Mouse (Mus musculus) MEL (cell line): ENCODE measurements at regions not wholly inside any gene's neighbourhood (a gene's known extent, or its start where the extent isn't known, plus 50 kb on each side); places are given as distances from the start of the nearest gene placed in this dataset.

Experiments
- DNase-seq: peaks from one replicate; pipeline ENCODE4 v3.0.0; 2011; ENCODE audit warnings: low read depth, low spot score
- H3K27ac ChIP-seq: 2 replicates; pipeline ENCODE4 v1.5.1; 2012; ENCODE audit warnings: low read depth, mild to moderate bottlenecking, control low read depth, low read length, moderate library complexity; ENCODE audit not compliant: control insufficient read depth
- H3K27me3 ChIP-seq, 2 experiments: fragments of 150-350 bp in 1 of 2; sonication (generic) in 1 of 2; 2 replicates each; pipeline ENCODE4 v1.6.1; 2012; ENCODE audit warnings: low read length in 2 of 2, mild to moderate bottlenecking in 2 of 2, improper control_type of control experiment in 1 of 2, moderate library complexity in 1 of 2; ENCODE audit not compliant: insufficient read depth in 2 of 2, control insufficient read depth in 1 of 2
- H3K36me3 ChIP-seq, 2 experiments: 2 replicates each; pipeline ENCODE4 v1.6.1; 2012 to 2014; ENCODE audit warnings: low read length in 2 of 2, improper control_type of control experiment in 1 of 2, inconsistent platforms in 1 of 2, mild to moderate bottlenecking in 1 of 2; ENCODE audit not compliant: insufficient read depth in 2 of 2, control insufficient read depth in 1 of 2
- H3K4me1 ChIP-seq, 2 experiments: fragments of 150-350 bp in 1 of 2; sonication (generic) in 1 of 2; 2 replicates each; pipeline ENCODE4 v1.6.1; 2012; ENCODE audit warnings: low read length in 2 of 2, improper control_type of control experiment in 1 of 2, mild to moderate bottlenecking in 1 of 2; ENCODE audit not compliant: insufficient read depth in 2 of 2, control insufficient read depth in 1 of 2
- H3K4me3 ChIP-seq, 2 experiments: fragments of 150-350 bp in 1 of 2; sonication (generic) in 1 of 2; 2 replicates each; pipeline ENCODE4 v1.5.1; 2012; ENCODE audit warnings: low read depth in 2 of 2, low read length in 2 of 2, mild to moderate bottlenecking in 2 of 2, moderate library complexity in 2 of 2, control low read depth in 1 of 2, improper control_type of control experiment in 1 of 2; ENCODE audit not compliant: control insufficient read depth in 1 of 2, insufficient read depth in 1 of 2
- H3K79me2 ChIP-seq: 2 replicates; pipeline ENCODE4 v1.6.1; 2012; ENCODE audit warnings: mild to moderate bottlenecking, low read length, moderate library complexity; ENCODE audit not compliant: control insufficient read depth, poor library complexity, insufficient read depth
- H3K9ac ChIP-seq: 2 replicates; pipeline ENCODE4 v1.6.1; 2012; ENCODE audit warnings: low read depth, mild to moderate bottlenecking, control low read depth, low read length, moderate library complexity; ENCODE audit not compliant: control insufficient read depth, poor library complexity, severe bottlenecking
- H3K9me3 ChIP-seq: fragments of 150-350 bp; sonication (generic); replicated peaks from 2 replicates; pipeline ENCODE4 v1.6.1; 2012; ENCODE audit warnings: mild to moderate bottlenecking, low read length, improper control_type of control experiment, moderate library complexity; ENCODE audit not compliant: insufficient read depth
- BHLHE40 ChIP-seq: IDR thresholded peaks from 2 replicates; pipeline ENCODE4 v1.6.1; 2012; ENCODE audit warnings: low read depth, mild to moderate bottlenecking, inconsistent platforms, low read length, improper control_type of control experiment, borderline replicate concordance
- CHD1 ChIP-seq: IDR thresholded peaks from 2 replicates; pipeline ENCODE4 v1.6.1; 2012; ENCODE audit warnings: low read depth, mild to moderate bottlenecking, inconsistent platforms, low read length, improper control_type of control experiment
- CHD2 ChIP-seq: IDR thresholded peaks from 2 replicates; pipeline ENCODE4 v1.6.1; 2011; ENCODE audit warnings: low read length, improper control_type of control experiment
- CTCF ChIP-seq, 3 experiments: IDR thresholded peaks in 2 of 3; conservative IDR thresholded peaks in 1 of 3; 2 replicates each; pipeline ENCODE4 v1.5.1; 2011 to 2012; ENCODE audit warnings: low read length in 3 of 3, low read depth in 2 of 3, mild to moderate bottlenecking in 2 of 3, improper control_type of control experiment in 1 of 3, inconsistent platforms in 1 of 3, mixed read lengths in 1 of 3, moderate library complexity in 1 of 3; ENCODE audit not compliant: control insufficient read depth in 1 of 3, insufficient read depth in 1 of 3, poor library complexity in 1 of 3, severe bottlenecking in 1 of 3
- E2F4 ChIP-seq: IDR thresholded peaks from 2 replicates; pipeline ENCODE4 v1.6.1; 2011; ENCODE audit warnings: low read depth, low read length, improper control_type of control experiment, borderline replicate concordance
- ELF1 ChIP-seq: IDR thresholded peaks from 2 replicates; pipeline ENCODE4 v1.6.1; 2014; ENCODE audit warnings: low read depth, mild to moderate bottlenecking, inconsistent platforms, low read length, improper control_type of control experiment, moderate library complexity
- EP300 ChIP-seq, 2 experiments: IDR thresholded peaks; 2 replicates each; pipeline ENCODE4 v1.6.1; 2011; ENCODE audit warnings: improper control_type of control experiment in 2 of 2, low read length in 2 of 2, low read depth in 1 of 2, mild to moderate bottlenecking in 1 of 2
- GABPA ChIP-seq: IDR thresholded peaks from 2 replicates; pipeline ENCODE4 v1.6.1; 2012; ENCODE audit warnings: low read depth, mild to moderate bottlenecking, inconsistent platforms, low read length, improper control_type of control experiment, moderate library complexity
- GATA1 ChIP-seq: IDR thresholded peaks from 2 replicates; pipeline ENCODE4 v1.6.1; 2011; ENCODE audit warnings: low read depth, low read length, improper control_type of control experiment
- HCFC1 ChIP-seq: IDR thresholded peaks from 2 replicates; pipeline ENCODE4 v1.6.1; 2012; ENCODE audit warnings: low read depth, mild to moderate bottlenecking, inconsistent platforms, low read length, improper control_type of control experiment, moderate library complexity
- JUND ChIP-seq: IDR thresholded peaks from 2 replicates; pipeline ENCODE4 v1.6.1; 2011; ENCODE audit warnings: low read depth, mild to moderate bottlenecking, improper control_type of control experiment, low read length
- KAT2A ChIP-seq: conservative IDR thresholded peaks from 2 replicates; pipeline ENCODE4 v1.6.1; 2012; ENCODE audit warnings: low read depth, low read length, improper control_type of control experiment, inconsistent platforms
- MAFK ChIP-seq: IDR thresholded peaks from 2 replicates; pipeline ENCODE4 v1.6.1; 2011; ENCODE audit warnings: low read depth, mild to moderate bottlenecking, low read length, improper control_type of control experiment, borderline replicate concordance
- MAX ChIP-seq: IDR thresholded peaks from 2 replicates; pipeline ENCODE4 v1.6.1; 2011; ENCODE audit warnings: low read length, improper control_type of control experiment
- MXI1 ChIP-seq: IDR thresholded peaks from 2 replicates; pipeline ENCODE4 v1.6.1; 2011; ENCODE audit warnings: mild to moderate bottlenecking, low read depth, low read length, improper control_type of control experiment
- NELFE ChIP-seq: IDR thresholded peaks from 2 replicates; pipeline ENCODE4 v1.6.1; 2011; ENCODE audit warnings: low read depth, low read length, improper control_type of control experiment
- NRF1 ChIP-seq: IDR thresholded peaks from 2 replicates; pipeline ENCODE4 v1.6.1; 2014; ENCODE audit warnings: low read depth, mild to moderate bottlenecking, inconsistent platforms, low read length, improper control_type of control experiment, moderate library complexity; ENCODE audit not compliant: poor library complexity, insufficient read depth, severe bottlenecking
- POLR2AphosphoS2 ChIP-seq: IDR thresholded peaks from 2 replicates; pipeline ENCODE4 v1.6.1; 2011; ENCODE audit warnings: low read length, improper control_type of control experiment
- POLR2AphosphoS5 ChIP-seq: IDR thresholded peaks from 2 replicates; pipeline ENCODE4 v1.6.1; 2012; ENCODE audit warnings: low read depth, borderline replicate concordance, mild to moderate bottlenecking, inconsistent platforms, low read length, moderate library complexity, mixed read lengths
- SIN3A ChIP-seq: IDR thresholded peaks from 2 replicates; pipeline ENCODE4 v1.6.1; 2012; ENCODE audit warnings: low read length, improper control_type of control experiment, inconsistent platforms
- SMC3 ChIP-seq: IDR thresholded peaks from 2 replicates; pipeline ENCODE4 v1.6.1; 2011; ENCODE audit warnings: low read depth, low read length, improper control_type of control experiment
- TAL1 ChIP-seq: IDR thresholded peaks from 2 replicates; pipeline ENCODE4 v1.6.1; 2012; ENCODE audit warnings: mild to moderate bottlenecking, inconsistent platforms, low read length, moderate library complexity, mixed read lengths
- TBP ChIP-seq: IDR thresholded peaks from 2 replicates; pipeline ENCODE4 v1.8.0; 2011; ENCODE audit warnings: low read depth, low read length, improper control_type of control experiment
- UBTF ChIP-seq: IDR thresholded peaks from 2 replicates; pipeline ENCODE4 v1.6.1; 2012; ENCODE audit warnings: low read depth, mild to moderate bottlenecking, inconsistent platforms, low read length, improper control_type of control experiment, moderate library complexity, borderline replicate concordance; ENCODE audit not compliant: insufficient read depth
- USF1 ChIP-seq: IDR thresholded peaks from 2 replicates; pipeline ENCODE4 v1.6.1; 2014; ENCODE audit warnings: low read depth, mild to moderate bottlenecking, inconsistent platforms, low read length, improper control_type of control experiment, moderate library complexity
- USF2 ChIP-seq, 2 experiments: IDR thresholded peaks; 2 replicates each; pipeline ENCODE4 v1.6.1; 2011 to 2012; ENCODE audit warnings: improper control_type of control experiment in 2 of 2, low read length in 2 of 2, borderline replicate concordance in 1 of 2, inconsistent platforms in 1 of 2, low read depth in 1 of 2, mild to moderate bottlenecking in 1 of 2; ENCODE audit not compliant: insufficient read depth in 1 of 2
- ZC3H11A ChIP-seq: IDR thresholded peaks from 2 replicates; pipeline ENCODE4 v1.6.1; 2012; ENCODE audit warnings: low read depth, mild to moderate bottlenecking, inconsistent platforms, low read length, improper control_type of control experiment
- ZKSCAN1 ChIP-seq: IDR thresholded peaks from 2 replicates; pipeline ENCODE4 v1.6.1; 2012; ENCODE audit warnings: low read depth, mild to moderate bottlenecking, inconsistent platforms, low read length, improper control_type of control experiment, moderate library complexity
- ZNF384 ChIP-seq: IDR thresholded peaks from 2 replicates; pipeline ENCODE4 v1.6.1; 2012; ENCODE audit warnings: low read depth, mild to moderate bottlenecking, inconsistent platforms, low read length, improper control_type of control experiment

DNA sequence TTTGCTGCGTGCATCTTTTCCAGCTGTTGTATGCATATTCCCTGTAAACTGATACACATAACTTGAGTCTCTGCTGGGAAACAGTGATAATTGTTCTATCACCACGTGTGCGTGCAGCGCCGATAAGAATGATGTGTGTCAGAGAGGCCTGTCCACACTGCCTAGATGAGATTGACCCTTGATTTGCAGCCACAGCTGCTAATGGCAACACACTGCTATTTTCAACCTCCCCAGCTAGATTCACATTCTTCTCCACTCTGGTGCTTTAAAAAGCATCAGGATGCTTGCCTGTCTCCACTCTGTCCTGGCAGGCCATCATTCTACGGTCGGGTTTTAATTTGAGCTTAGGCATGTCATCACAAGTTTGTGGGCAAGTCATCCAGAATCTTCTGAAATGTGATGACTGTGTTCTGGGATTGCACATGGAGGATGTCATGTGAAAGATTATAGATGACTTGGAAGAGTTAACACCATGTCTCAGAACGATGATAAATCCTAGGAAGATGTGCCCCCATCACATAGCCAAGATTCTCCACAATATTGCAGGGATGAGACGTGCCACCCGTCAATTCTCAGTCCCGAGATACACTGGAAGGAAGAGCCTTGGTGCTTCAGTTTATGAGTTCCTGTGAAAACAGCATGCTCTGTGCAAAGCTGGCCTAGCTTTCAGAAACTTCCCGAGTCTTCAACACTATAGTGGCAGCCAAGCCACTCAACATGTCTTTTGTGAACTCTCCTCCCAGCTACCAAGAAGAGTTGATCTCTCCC is 123.6 kb upstream of the Nrip1 start:
- TF ChIP-seq ZNF384, result no peak
- TF ChIP-seq EP300 (IDR thresholded peaks at IDR 0.05; ENCODE audit: low read depth in 1 of 2, low read length in 2 of 2), result no peak
- TF ChIP-seq ZKSCAN1, result no peak
- no peak for TF ChIP-seq GATA1
- no peak for TF ChIP-seq USF2 (IDR thresholded peaks at IDR 0.05; ENCODE audit: borderline replicate concordance in 1 of 2, insufficient read depth in 1 of 2, low read depth in 1 of 2, low read length in 2 of 2)
- no peak for TF ChIP-seq POLR2AphosphoS5
- TF ChIP-seq CHD1, result no peak
- no peak for TF ChIP-seq NRF1
- no peak for TF ChIP-seq CTCF (IDR thresholded peaks at IDR 0.05 in 2 of 3, conservative IDR thresholded peaks at IDR 0.05 in 1 of 3; ENCODE audit: control insufficient read depth in 1 of 3, insufficient read depth in 1 of 3, low read depth in 2 of 3, low read length in 3 of 3, poor library complexity in 1 of 3, severe bottlenecking in 1 of 3)
- TF ChIP-seq HCFC1, result no peak
- no peak for TF ChIP-seq ELF1
- no peak for TF ChIP-seq E2F4
- no peak for TF ChIP-seq MAFK
- no peak for TF ChIP-seq USF1
- no peak for TF ChIP-seq NELFE
- no peak for TF ChIP-seq MXI1
- TF ChIP-seq POLR2AphosphoS2, result no peak
- TF ChIP-seq TAL1, result no peak
- no peak for TF ChIP-seq GABPA
- Histone ChIP-seq H3K9ac (no peak overlapping the region), H3K27ac (no peak overlapping the region), H3K36me3 (no peaks in the 10 kb centered on the region), H3K4me3 (no peak overlapping the region; a peak in 1 of 4 replicates), H3K9me3 (no peaks in the 10 kb centered on the region), H3K27me3 (no peaks in the 10 kb centered on the region; a peak in 1 of 4 replicates), H3K79me2 (no peaks in the 10 kb centered on the region), H3K4me1 (no peaks in the 10 kb centered on the region)
- no peak for DNase-seq

DNA sequence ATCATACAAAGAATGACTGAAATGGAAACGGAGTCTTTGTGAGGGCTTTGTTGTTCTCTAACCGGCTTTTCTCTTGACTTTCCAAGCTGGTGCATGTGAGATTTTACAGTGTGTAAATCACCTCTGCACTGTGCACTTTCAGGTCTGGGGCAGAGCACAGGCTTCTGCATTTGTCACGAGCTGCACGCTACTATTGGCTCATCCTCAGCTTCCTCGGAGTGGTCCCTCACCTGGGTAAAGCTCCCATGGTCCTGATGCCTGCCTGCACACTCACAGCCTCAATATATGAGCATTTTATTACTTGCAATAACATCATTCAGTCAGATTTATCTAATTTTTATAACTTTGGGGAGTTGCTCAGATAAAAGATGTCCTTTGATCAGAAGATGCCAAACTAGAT is 109.8 kb upstream of the Nrip1 start:
- TF ChIP-seq ZC3H11A (no peak), BHLHE40 (no peak), JUND (no peak), TBP (no peak), CHD2 (no peak), GABPA (no peak), UBTF (no peak), KAT2A (no peak), E2F4 (no peak), NRF1 (no peak), MAX (no peak), SIN3A (no peak), SMC3 (no peak), NELFE (no peak)
- TF ChIP-seq, all 39 proteins: peak for 0
- no peak for DNase-seq
- no peak overlapping the region for H3K4me3 ChIP-seq

More for the DNA sequence above, 109.8 kb upstream of the Nrip1 start:
- H3K36me3 ChIP-seq, result no peaks in the 10 kb centered on the region
- no peak overlapping the region for H3K9ac ChIP-seq
- H3K27ac ChIP-seq, result no peak overlapping the region
- H3K79me2 ChIP-seq, result no peaks in the 10 kb centered on the region
- no peaks in the 10 kb centered on the region for H3K9me3 ChIP-seq
- H3K4me1 ChIP-seq, result no peaks in the 10 kb centered on the region
- H3K27me3 ChIP-seq, result peaks cover 0 to 5% of the 10 kb centered on the region in 2 experiments; a peak in 2 of 4 replicates
